Mouse (Mus musculus) G1E (cell line): ENCODE measurements around the gene Arid5a.

Source experiments
- CTCF ChIP-seq: IDR thresholded peaks from 2 replicates; pipeline ENCODE4 v1.5.1; 2012; ENCODE audit warnings: low read depth, low read length, inconsistent platforms, mixed read lengths
- GATA1 ChIP-seq: IDR thresholded peaks from 2 replicates; pipeline ENCODE4 v1.6.1; 2012; ENCODE audit warnings: borderline replicate concordance, low read length, inconsistent platforms, mixed read lengths
- POLR2AphosphoS5 ChIP-seq: IDR thresholded peaks from 2 replicates; pipeline ENCODE4 v1.6.1; 2012; ENCODE audit warnings: low read depth, low read length, inconsistent platforms; ENCODE audit not compliant: insufficient replicate concordance

DNA sequence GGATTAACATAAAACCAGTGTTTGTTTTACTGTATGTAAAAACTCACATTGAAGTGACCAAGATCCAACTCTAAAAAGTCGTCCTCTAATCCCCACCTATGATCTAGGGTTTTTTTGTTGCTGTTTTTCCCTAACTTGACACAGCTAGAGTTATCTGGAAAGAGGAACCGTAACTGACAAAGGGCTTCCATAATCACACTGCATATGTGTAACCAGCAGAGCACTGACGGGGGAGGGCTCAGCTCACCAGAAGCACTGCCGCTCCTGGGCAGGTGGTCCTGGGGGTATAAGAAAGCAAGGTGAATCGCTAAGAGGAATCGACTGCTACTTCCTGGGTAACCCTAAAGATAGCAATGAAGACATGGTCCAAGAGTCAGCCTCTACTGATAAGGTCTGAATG, 35.0 kb downstream of the Arid5a start:
- TF ChIP-seq CTCF = no peak
- TF ChIP-seq GATA1 = no peak
- TF ChIP-seq POLR2AphosphoS5 = no peak
